Mouse (Mus musculus): Measurements from ENCODE around the gene Kcne3. TPM values are rescaled to one million over a fixed set of nuclear protein-coding genes. Genes with fewer than 3 reads are reported as not detected.
A peak's percentile ranks its signal among the peaks of the same experiment; 100 is the strongest.

The Kcne3 gene
- total and polyA plus RNA-seq, 2 experiments = 1.6 to 4.5 TPM

DNA sequence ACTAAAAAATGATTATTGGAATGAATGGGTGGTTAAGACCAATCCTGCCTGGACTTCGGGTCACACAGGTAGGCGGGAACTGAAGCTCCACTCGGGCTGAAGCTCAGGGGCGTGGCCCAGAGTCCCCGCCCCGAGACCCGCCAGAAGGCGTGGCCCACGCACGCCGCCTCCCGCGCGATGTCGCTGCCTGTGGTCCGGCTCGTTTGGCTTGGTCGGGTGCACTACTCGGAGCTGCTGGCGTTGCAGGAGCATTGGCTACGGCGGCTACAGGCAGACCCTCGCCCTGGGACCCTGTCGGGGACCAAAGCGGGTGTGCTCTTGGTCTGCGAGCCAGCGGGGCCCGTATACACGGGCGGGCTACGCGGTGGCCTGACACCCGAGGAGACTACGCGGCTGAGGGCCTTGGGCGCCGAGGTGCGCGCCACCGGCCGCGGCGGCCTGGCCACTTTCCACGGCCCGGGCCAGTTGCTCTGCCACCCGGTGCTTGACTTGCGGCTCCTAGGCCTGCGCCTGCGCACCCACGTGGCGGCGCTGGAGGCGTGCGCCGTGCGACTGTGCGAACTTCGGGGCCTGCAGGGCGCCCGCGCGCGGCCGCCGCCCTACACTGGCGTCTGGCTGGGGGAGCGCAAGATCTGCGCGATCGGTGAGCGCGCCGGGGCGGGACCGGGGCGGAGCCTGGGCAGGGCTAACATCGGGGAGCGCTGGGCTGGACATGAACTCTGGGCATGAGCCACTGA, 17.0 kb upstream of the Kcne3 start, which contains the start of gene Lipt2:
Gene Lipt2 (plus strand): TSS at position 173 of the 737 bp plus-strand sequence.
- Histone ChIP-seq H3K4me1 (ENCODE audit: control insufficient read depth, insufficient read depth, low read length) (peaks cover 8% of the 10 kb centered on the region), H3K27me3 (ENCODE audit: control insufficient read depth, insufficient read depth, low read length) (no peaks in the 10 kb centered on the region), H3K27ac (replicated peaks; ENCODE audit: insufficient read depth, low read depth, low read length) (peak within 1 kb of the TSS; percentile 96), H3K4me3 (ENCODE audit: insufficient read depth, low read depth, low read length) (peak within 1 kb of the TSS; percentile 73), H3K9ac (ENCODE audit: low read depth, low read length) (peak within 1 kb of the TSS; percentile 97), H3K36me3 (ENCODE audit: control insufficient read depth, insufficient read depth, low read length) (no peaks in the 10 kb centered on the region; the same call in 1 of the 2 replicates), H3K79me2 (ENCODE audit: control insufficient read depth, insufficient read depth, low read length) (no peaks in the 10 kb centered on the region)
- DNase-seq (ENCODE audit: extremely low read depth, low read depth, low spot score) = peak; percentile 93
- TF ChIP-seq POLR2A (IDR thresholded peaks at IDR 0.05; ENCODE audit: extremely low read depth, insufficient read depth, low read length) (peak; percentile 89), CTCF (IDR thresholded peaks at IDR 0.05; ENCODE audit: low read depth, low read length) (peak; percentile 17)
- under 1% methylated on average over 78 of the region's 78 CpGs for WGBS

DNA sequence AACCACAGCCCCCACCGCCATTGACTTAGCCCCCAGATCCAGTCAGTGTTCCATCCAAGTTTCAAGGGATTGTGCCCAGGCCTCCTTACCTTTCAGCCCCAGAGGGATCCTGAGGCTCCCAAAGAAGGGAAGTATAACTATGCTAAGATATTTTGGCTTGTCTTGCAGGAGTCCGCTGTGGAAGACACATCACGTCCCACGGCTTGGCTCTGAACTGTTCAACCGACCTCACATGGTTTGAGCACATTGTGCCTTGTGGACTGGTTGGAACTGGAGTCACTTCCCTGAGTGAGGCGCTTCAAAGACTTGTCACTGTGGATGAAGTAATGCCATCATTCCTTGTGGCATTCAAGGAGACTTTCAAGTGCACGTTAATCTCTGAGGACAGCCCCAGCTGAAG, 16.3 kb upstream of the Kcne3 start:
- Histone ChIP-seq H3K36me3 (ENCODE audit: control insufficient read depth, insufficient read depth, low read length) (no peaks in the 10 kb centered on the region; the same call in 1 of the 2 replicates), H3K79me2 (ENCODE audit: control insufficient read depth, insufficient read depth, low read length) (no peaks in the 10 kb centered on the region), H3K9ac (ENCODE audit: low read depth, low read length) (no peak overlapping the region), H3K27ac (replicated peaks; ENCODE audit: insufficient read depth, low read depth, low read length) (peak overlapping the region; percentile 26; the same call in 1 of the 2 replicates), H3K4me1 (ENCODE audit: control insufficient read depth, insufficient read depth, low read length) (peaks cover 8% of the 10 kb centered on the region), H3K4me3 (ENCODE audit: insufficient read depth, low read depth, low read length) (no peak overlapping the region), H3K27me3 (ENCODE audit: control insufficient read depth, insufficient read depth, low read length) (no peaks in the 10 kb centered on the region)
- 75% methylated on average over 7 of the region's 7 CpGs for WGBS
- no peak for DNase-seq (ENCODE audit: extremely low read depth, low read depth, low spot score)
- TF ChIP-seq POLR2A (IDR thresholded peaks at IDR 0.05; ENCODE audit: extremely low read depth, insufficient read depth, low read length) (no peak), CTCF (IDR thresholded peaks at IDR 0.05; ENCODE audit: low read depth, low read length) (no peak)

DNA sequence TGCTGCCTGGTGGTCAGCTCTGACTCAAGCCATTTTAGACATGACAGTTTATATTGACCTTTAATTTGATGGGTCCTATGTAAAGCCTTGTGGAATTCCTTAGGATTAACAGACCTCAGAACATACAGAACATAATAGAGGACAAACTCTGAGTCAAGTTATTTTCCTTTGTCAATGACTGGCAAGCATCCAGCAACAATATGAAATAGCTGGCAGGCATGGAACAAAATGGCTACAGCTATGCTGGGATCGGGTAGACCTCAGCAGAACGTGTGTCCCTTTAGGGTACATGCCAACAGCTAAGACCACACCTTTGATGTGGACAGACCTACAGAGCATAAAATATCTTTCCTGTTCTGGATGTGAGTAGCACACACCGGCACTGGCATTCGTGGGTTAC, 12.8 kb upstream of the Kcne3 start:
- Histone ChIP-seq H3K4me3 (ENCODE audit: insufficient read depth, low read depth, low read length) (no peak overlapping the region), H3K9ac (ENCODE audit: low read depth, low read length) (no peak overlapping the region), H3K36me3 (ENCODE audit: control insufficient read depth, insufficient read depth, low read length) (no peaks in the 10 kb centered on the region; the same call in 1 of the 2 replicates), H3K79me2 (ENCODE audit: control insufficient read depth, insufficient read depth, low read length) (no peaks in the 10 kb centered on the region), H3K27me3 (ENCODE audit: control insufficient read depth, insufficient read depth, low read length) (no peaks in the 10 kb centered on the region), H3K4me1 (ENCODE audit: control insufficient read depth, insufficient read depth, low read length) (peaks cover 8% of the 10 kb centered on the region), H3K27ac (replicated peaks; ENCODE audit: insufficient read depth, low read depth, low read length) (no peak overlapping the region)
- DNase-seq (ENCODE audit: extremely low read depth, low read depth, low spot score) = no peak
- WGBS = 83% methylated on average over 4 of the region's 4 CpGs
- TF ChIP-seq CTCF (IDR thresholded peaks at IDR 0.05; ENCODE audit: low read depth, low read length) (no peak), POLR2A (IDR thresholded peaks at IDR 0.05; ENCODE audit: extremely low read depth, insufficient read depth, low read length) (no peak)

DNA sequence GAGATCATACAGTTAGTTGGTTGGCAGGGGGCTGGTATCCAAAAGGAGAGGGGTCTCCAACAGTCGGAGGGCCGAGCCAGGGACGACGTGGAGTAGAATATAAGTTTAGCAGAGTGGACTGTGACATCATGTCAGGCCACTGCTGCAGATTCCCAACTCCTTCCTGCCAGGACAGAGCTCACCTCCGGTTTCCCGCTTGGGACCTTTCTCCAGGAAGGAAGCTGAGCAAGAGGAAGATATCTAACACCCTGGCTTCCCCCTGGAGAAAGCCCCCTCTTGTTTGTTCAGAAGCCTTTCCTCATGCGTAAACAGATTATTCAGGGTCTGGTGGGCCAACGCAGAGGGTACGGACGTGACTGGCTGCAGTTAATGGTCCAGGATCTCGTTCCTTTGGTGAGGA, 7.6 kb upstream of the Kcne3 start:
- no peak overlapping the region for H3K4me3 ChIP-seq (ENCODE audit: insufficient read depth, low read depth, low read length)
- no peaks in the 10 kb centered on the region for H3K4me1 ChIP-seq (ENCODE audit: control insufficient read depth, insufficient read depth, low read length)
- TF ChIP-seq POLR2A (IDR thresholded peaks at IDR 0.05; ENCODE audit: extremely low read depth, insufficient read depth, low read length) = no peak
- no peak for TF ChIP-seq CTCF (IDR thresholded peaks at IDR 0.05; ENCODE audit: low read depth, low read length)
- DNase-seq (ENCODE audit: extremely low read depth, low read depth, low spot score) = no peak
- H3K9ac ChIP-seq (ENCODE audit: low read depth, low read length) = no peak overlapping the region
- H3K36me3 ChIP-seq (ENCODE audit: control insufficient read depth, insufficient read depth, low read length) = no peaks in the 10 kb centered on the region
- WGBS = 79% methylated on average over 11 of the region's 11 CpGs
- H3K79me2 ChIP-seq (ENCODE audit: control insufficient read depth, insufficient read depth, low read length) = no peaks in the 10 kb centered on the region
- no peak overlapping the region for H3K27ac ChIP-seq (replicated peaks; ENCODE audit: insufficient read depth, low read depth, low read length)
- H3K27me3 ChIP-seq (ENCODE audit: control insufficient read depth, insufficient read depth, low read length) = no peaks in the 10 kb centered on the region

DNA sequence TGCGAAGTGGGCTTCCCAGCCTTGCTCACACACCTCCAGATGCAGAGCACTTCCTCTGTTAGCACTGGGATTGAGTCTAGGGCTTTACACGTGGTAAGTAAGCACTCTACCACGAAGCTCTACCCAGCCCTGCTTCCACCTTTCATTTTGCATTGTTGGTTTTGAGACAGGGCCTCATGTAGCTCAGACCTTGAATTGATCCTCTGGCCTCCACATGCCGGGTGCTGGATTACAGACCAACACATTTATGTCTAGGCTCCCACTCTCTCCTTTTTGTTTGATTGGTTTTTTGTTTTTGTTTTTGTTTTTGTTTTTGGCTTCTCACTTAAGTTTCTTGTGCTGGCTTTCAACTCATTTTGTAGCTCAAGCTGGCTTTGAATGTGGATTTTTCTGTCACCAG, 5.5 kb upstream of the Kcne3 start:
- H3K9ac ChIP-seq (ENCODE audit: low read depth, low read length) = no peak overlapping the region
- H3K36me3 ChIP-seq (ENCODE audit: control insufficient read depth, insufficient read depth, low read length) = no peaks in the 10 kb centered on the region
- 74% methylated on average over 4 of the region's 4 CpGs for WGBS
- no peaks in the 10 kb centered on the region for H3K27me3 ChIP-seq (ENCODE audit: control insufficient read depth, insufficient read depth, low read length)
- H3K4me1 ChIP-seq (ENCODE audit: control insufficient read depth, insufficient read depth, low read length) = no peaks in the 10 kb centered on the region
- H3K4me3 ChIP-seq (ENCODE audit: insufficient read depth, low read depth, low read length) = no peak overlapping the region
- DNase-seq (ENCODE audit: extremely low read depth, low read depth, low spot score) = no peak
- no peak for TF ChIP-seq POLR2A (IDR thresholded peaks at IDR 0.05; ENCODE audit: extremely low read depth, insufficient read depth, low read length)
- TF ChIP-seq CTCF (IDR thresholded peaks at IDR 0.05; ENCODE audit: low read depth, low read length) = no peak
- no peaks in the 10 kb centered on the region for H3K79me2 ChIP-seq (ENCODE audit: control insufficient read depth, insufficient read depth, low read length)
- H3K27ac ChIP-seq (replicated peaks; ENCODE audit: insufficient read depth, low read depth, low read length) = no peak overlapping the region

All from liver, adult 2 months (tissue).